In the genomic region with DNA sequence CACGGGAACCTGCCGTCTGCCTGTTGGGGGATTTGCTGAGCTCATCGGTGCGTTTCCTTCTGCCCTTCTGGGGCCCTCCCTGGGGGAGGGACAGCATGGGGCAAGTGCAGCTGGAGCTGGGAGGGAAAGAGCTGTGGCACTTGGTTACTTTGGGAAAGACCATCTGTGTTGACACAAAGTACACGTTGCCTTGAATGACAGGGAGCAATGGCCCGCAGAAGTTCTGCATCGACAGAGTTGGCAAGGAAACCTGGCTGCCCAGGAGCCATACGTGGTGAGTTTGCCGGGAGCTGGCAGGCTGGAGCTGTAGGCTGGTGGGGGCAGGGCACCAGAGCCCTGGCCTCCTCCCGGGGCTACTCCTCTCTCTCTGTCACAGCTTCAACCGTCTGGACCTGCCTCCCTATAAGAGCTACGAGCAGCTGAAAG, we compare ENCODE assay signal across 11 mouse cellular contexts. TPM values are rescaled to one million over a fixed set of nuclear protein-coding genes. Genes with fewer than 3 reads are reported as not detected.
DNase-seq lines count a peak whose midpoint lies in the region; ATAC-seq and TF ChIP-seq lines count a peak whose summit lies in the region.
"Had no signal": no experiment of that assay in that cellular context is flagged by ENCODE, and none has a peak within 500 bp of the region (broad histone marks: within the 10 kb centered on the region; RNA-seq: fewer than 3 reads in every experiment).

No protein-coding gene starts in this region.

- 0 out of 2 replicates have a peak overlapping the region, but pooled peaks have one; percentile 21 for H3K9ac ChIP-seq in heart, embryonic 12.5 days
- no peak overlapping the region for H3K9ac ChIP-seq in midbrain, embryonic 11.5 days (ENCODE audit: low read length)
- no peak overlapping the region for H3K9ac ChIP-seq in midbrain, embryonic 14.5 days (replicated peaks; ENCODE audit: low read length)
- 0 out of 2 replicates have a peak overlapping the region, but pooled peaks have one; percentile 12 for H3K9ac ChIP-seq in hindbrain, embryonic 14.5 days
- H3K9ac ChIP-seq in stomach, embryonic 15.5 days, result no peak overlapping the region

- H3K27me3 ChIP-seq in heart, embryonic 12.5 days (replicated peaks), result no peaks in the 10 kb centered on the region
- H3K27me3 ChIP-seq in midbrain, embryonic 11.5 days (ENCODE audit: control insufficient read depth, insufficient read depth, low read length), result no peaks in the 10 kb centered on the region
- no peaks in the 10 kb centered on the region for H3K27me3 ChIP-seq in midbrain, embryonic 14.5 days (ENCODE audit: control insufficient read depth, insufficient read depth, low read length)
- no peaks in the 10 kb centered on the region for H3K27me3 ChIP-seq in hindbrain, embryonic 14.5 days (ENCODE audit: control insufficient read depth, insufficient read depth, low read length)
- H3K27me3 ChIP-seq in stomach, embryonic 15.5 days (replicated peaks), result no peaks in the 10 kb centered on the region

- no peak for TF ChIP-seq CTCF in left cerebral cortex, adult 2 months (IDR thresholded peaks at IDR 0.05)

- 52% methylated on average over 12 of the region's 12 CpGs for WGBS in heart, embryonic 12.5 days
- 31% methylated on average over 12 of the region's 12 CpGs for WGBS in midbrain, embryonic 11.5 days
- 26% methylated on average over 12 of the region's 12 CpGs for WGBS in midbrain, embryonic 14.5 days
- 21% methylated on average over 12 of the region's 12 CpGs for whole genome bisulfite sequencing in hindbrain, embryonic 14.5 days
- 42% methylated on average over 12 of the region's 12 CpGs for WGBS in stomach, embryonic 15.5 days

- peaks cover 43% of the 10 kb centered on the region for H3K36me3 ChIP-seq in heart, embryonic 12.5 days
- no peaks in the 10 kb centered on the region for H3K36me3 ChIP-seq in midbrain, embryonic 11.5 days (ENCODE audit: control insufficient read depth, insufficient read depth, low read length)
- peaks cover 25% of the 10 kb centered on the region for H3K36me3 ChIP-seq in midbrain, embryonic 14.5 days (ENCODE audit: control insufficient read depth, insufficient read depth, low read length)
- peaks cover 28% of the 10 kb centered on the region for H3K36me3 ChIP-seq in hindbrain, embryonic 14.5 days (replicated peaks; ENCODE audit: control insufficient read depth, insufficient read depth)
- no peaks in the 10 kb centered on the region for H3K36me3 ChIP-seq in stomach, embryonic 15.5 days

- ATAC-seq in heart, embryonic 12.5 days (ENCODE audit: insufficient number of reproducible peaks, low FRiP score), result no peak
- ATAC-seq in midbrain, embryonic 11.5 days (ENCODE audit: low FRiP score), result 0 out of 2 replicates have a peak, but pooled peaks have one; percentile 48
- ATAC-seq in midbrain, embryonic 14.5 days (ENCODE audit: low FRiP score, low TSS enrichment), result no peak
- peak; percentile 43; the same call in 1 of the 2 replicates for ATAC-seq in hindbrain, embryonic 14.5 days (ENCODE audit: low FRiP score)
- ATAC-seq in stomach, embryonic 15.5 days (ENCODE audit: insufficient read depth, low FRiP score, low read depth), result peak; percentile 67

- DNase-seq in heart, adult 11 months, result no peak
- peak; percentile 80 for DNase-seq in midbrain, embryonic 11.5 days (ENCODE audit: low spot score, missing footprints)
- no peak for DNase-seq in midbrain, embryonic 14.5 days
- peak; percentile 34 for DNase-seq in hindbrain, embryonic 14.5 days (ENCODE audit: low spot score)
- no peak for DNase-seq in left cerebral cortex, adult 2 months (ENCODE audit: extremely low spot score in 1 of 2, low spot score in 2 of 2)
- DNase-seq in frontal cortex, postnatal 14 days (ENCODE audit: low spot score in 2 of 2), result no peak
- DNase-seq: adrenal gland, postnatal 36 days; thymus, adult 18-20 months had no signal

- H3K4me3 ChIP-seq in heart, embryonic 12.5 days, result no peak overlapping the region
- no peak overlapping the region for H3K4me3 ChIP-seq in midbrain, embryonic 11.5 days (ENCODE audit: low read depth, low read length)
- no peak overlapping the region for H3K4me3 ChIP-seq in midbrain, embryonic 14.5 days (replicated peaks; ENCODE audit: low read depth, low read length)
- H3K4me3 ChIP-seq in hindbrain, embryonic 14.5 days (replicated peaks; ENCODE audit: low read length), result no peak overlapping the region
- H3K4me3 ChIP-seq in stomach, embryonic 15.5 days (replicated peaks), result no peak overlapping the region
- H3K4me3 ChIP-seq in left cerebral cortex, adult 2 months, result no peak overlapping the region

- no peak overlapping the region for H3K4me2 ChIP-seq in heart, embryonic 12.5 days
- H3K4me2 ChIP-seq in midbrain, embryonic 11.5 days, result no peak overlapping the region
- no peak overlapping the region for H3K4me2 ChIP-seq in midbrain, embryonic 14.5 days (ENCODE audit: low read length)
- no peak overlapping the region for H3K4me2 ChIP-seq in hindbrain, embryonic 14.5 days (replicated peaks)
- no peak overlapping the region for H3K4me2 ChIP-seq in stomach, embryonic 15.5 days

- H3K27ac ChIP-seq in heart, embryonic 12.5 days (ENCODE audit: poor library complexity, severe bottlenecking), result no peak overlapping the region
- H3K27ac ChIP-seq in midbrain, embryonic 11.5 days (ENCODE audit: low read depth, low read length), result no peak overlapping the region
- no peak overlapping the region for H3K27ac ChIP-seq in midbrain, embryonic 14.5 days (replicated peaks; ENCODE audit: low read depth, low read length)
- no peak overlapping the region for H3K27ac ChIP-seq in hindbrain, embryonic 14.5 days
- no peak overlapping the region for H3K27ac ChIP-seq in stomach, embryonic 15.5 days
- no peak overlapping the region for H3K27ac ChIP-seq in left cerebral cortex, adult 2 months

- intact Hi-C loops in left cerebral cortex, adult 2 months (cut with DNase I), result no loop called here

- no peaks in the 10 kb centered on the region for H3K9me3 ChIP-seq in heart, embryonic 12.5 days (replicated peaks)
- no peaks in the 10 kb centered on the region for H3K9me3 ChIP-seq in midbrain, embryonic 11.5 days (ENCODE audit: control insufficient read depth, low read length)
- no peaks in the 10 kb centered on the region for H3K9me3 ChIP-seq in midbrain, embryonic 14.5 days (ENCODE audit: control insufficient read depth, low read length)
- no peaks in the 10 kb centered on the region for H3K9me3 ChIP-seq in hindbrain, embryonic 14.5 days (ENCODE audit: control insufficient read depth, low read length)
- H3K9me3 ChIP-seq in stomach, embryonic 15.5 days, result no peaks in the 10 kb centered on the region
- H3K9me3 ChIP-seq: G1E had no signal

- H3K4me1 ChIP-seq in heart, embryonic 12.5 days (replicated peaks), result peaks cover 23% of the 10 kb centered on the region
- peaks cover 3% of the 10 kb centered on the region for H3K4me1 ChIP-seq in midbrain, embryonic 11.5 days (ENCODE audit: control insufficient read depth, insufficient read depth, low read length)
- no peaks in the 10 kb centered on the region for H3K4me1 ChIP-seq in midbrain, embryonic 14.5 days (ENCODE audit: control insufficient read depth, insufficient read depth, low read length)
- no peaks in the 10 kb centered on the region for H3K4me1 ChIP-seq in hindbrain, embryonic 14.5 days (replicated peaks; ENCODE audit: control insufficient read depth, insufficient read depth, low read length)
- H3K4me1 ChIP-seq in stomach, embryonic 15.5 days, result no peaks in the 10 kb centered on the region

RNA-seq across cellular contexts. Expression of gene Psmd7, which starts 31.7 kb away (rescaled TPM):
- 199 and 203 TPM in 2 replicates for polyA plus RNA-seq in heart, embryonic 12.5 days (2016; fragmentation: Nextera tagmentation; extraction: Ambion mirVana)
- polyA plus RNA-seq in midbrain, embryonic 11.5 days (2014; fragmentation: Nextera tagmentation; extraction: Ambion mirVana), result 317 and 319 TPM in 2 replicates
- polyA plus RNA-seq in midbrain, embryonic 14.5 days (2014; fragmentation: Nextera tagmentation; extraction: Ambion mirVana), result 233 and 237 TPM in 2 replicates
- 219 and 236 TPM in 2 replicates for polyA plus RNA-seq in hindbrain, embryonic 14.5 days (2014; fragmentation: Nextera tagmentation; extraction: Ambion mirVana)
- 251 and 263 TPM in 2 replicates for polyA plus RNA-seq in stomach, embryonic 15.5 days (2015; fragmentation: Nextera tagmentation; extraction: Ambion mirVana)
- 100 to 1,000 TPM; 104 to 111 TPM for total RNA-seq in left cerebral cortex, adult 2 months (2021)

Comparison
In these comparisons a context has a peak if more than half of its experiments do, and no peak if none do; other contexts are left out.
1. ATAC-seq: peak in midbrain, embryonic 11.5 days (single experiment), hindbrain, embryonic 14.5 days (single experiment) and stomach, embryonic 15.5 days (single experiment); none in heart, embryonic 12.5 days (single experiment) and midbrain, embryonic 14.5 days (single experiment).
2. DNase-seq: peak in midbrain, embryonic 11.5 days (single experiment) and hindbrain, embryonic 14.5 days (single experiment); none in heart, adult 11 months (single experiment), midbrain, embryonic 14.5 days (single experiment), left cerebral cortex, adult 2 months (0 of 2) and frontal cortex, postnatal 14 days (0 of 2).
3. H3K9ac ChIP-seq: peak in heart, embryonic 12.5 days (single experiment) and hindbrain, embryonic 14.5 days (single experiment); none in midbrain, embryonic 11.5 days (single experiment), midbrain, embryonic 14.5 days (single experiment) and stomach, embryonic 15.5 days (single experiment).